Comparison of ENCODE assay signal across 8 mouse cellular contexts in the genomic region with DNA sequence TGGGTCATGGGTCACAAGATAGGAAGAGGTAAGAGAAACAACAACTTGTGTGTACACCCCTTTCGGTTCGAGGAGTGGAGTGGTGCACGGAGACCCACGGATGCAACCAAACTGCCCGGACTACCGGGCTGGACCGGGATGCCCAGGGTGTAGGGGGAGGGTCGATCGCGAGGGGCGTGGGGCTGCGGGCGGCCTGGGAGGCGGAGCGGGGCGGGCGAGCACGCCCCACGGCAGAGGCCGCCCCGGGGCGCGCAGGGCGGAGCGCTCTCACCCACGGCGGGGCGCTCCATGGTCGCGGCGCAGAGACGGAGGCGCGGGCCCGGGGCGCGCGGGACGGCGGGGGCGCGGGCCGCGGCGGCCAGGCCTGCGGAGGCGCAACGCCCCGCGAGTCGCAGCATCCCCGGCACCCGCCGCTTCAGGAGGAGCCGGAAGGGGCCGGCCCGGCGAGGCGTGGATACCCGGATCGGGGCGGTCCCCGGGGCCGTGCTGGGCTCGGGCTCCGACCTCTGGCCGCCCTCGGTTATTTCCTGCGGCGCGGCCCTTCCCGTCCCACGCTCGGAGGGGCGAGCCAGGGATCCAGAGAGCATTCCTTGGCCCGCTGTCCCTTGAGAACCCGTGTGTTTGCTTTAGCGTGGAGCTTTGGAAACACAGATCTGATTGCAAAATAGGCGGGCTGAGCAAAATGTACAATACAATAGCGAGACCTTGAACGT. TPM values are rescaled to one million over a fixed set of nuclear protein-coding genes. Genes with fewer than 3 reads are reported as not detected.
A peak's percentile ranks its signal among the peaks of the same experiment; 100 is the strongest.
DNase-seq lines count a peak whose midpoint lies in the region; ATAC-seq lines count a peak whose summit lies in the region.

No protein-coding gene starts in this region.

- intact Hi-C loops in gastrocnemius, postnatal 14 days (cut with DNase I; ENCODE audit: low total_unique reads), result no loop called here
- intact Hi-C loops in left cerebral cortex, postnatal 14 days (cut with DNase I), result loop anchor here (5.0 kb wide), 1 partner anchor 60 kb away; the partner anchor contains the start of gene Epb41l2

- DNase-seq in adrenal gland, adult 18-20 months (ENCODE audit: low spot score in 2 of 2), result peak; percentile 88 to 89
- peak; percentile 92 for DNase-seq in embryo, embryonic 11 days
- peak; percentile 95 for DNase-seq in gastrocnemius, postnatal 14 days
- peak; percentile 70 to 76 for DNase-seq in left cerebral cortex, postnatal 14 days (ENCODE audit: low spot score in 2 of 2)
- DNase-seq in right cerebral cortex, postnatal 14 days, result peak; percentile 82
- DNase-seq in urinary bladder, postnatal 25 days (ENCODE audit: low spot score), result peak; percentile 84

- peak; percentile 83 for ATAC-seq in inflammation-experienced regulatory T-cells, adult 6 months
- peak; percentile 50 for ATAC-seq in megakaryocyte-erythroid progenitor cell, adult 5-6 weeks (replicated peaks; ENCODE audit: low FRiP score, low TSS enrichment, poor library complexity, severe bottlenecking)

RNA-seq across cellular contexts. Expression of gene Akap7, which starts 10.9 kb away (rescaled TPM):
- total RNA-seq in adrenal gland, adult 18-20 months (2021), result 10 to 100 TPM; 64.9 to 65.4 TPM
- total RNA-seq in gastrocnemius, postnatal 14 days (2021), result 10 to 100 TPM; 36.8 to 41.5 TPM
- polyA plus RNA-seq in inflammation-experienced regulatory T-cells, adult 6 months (2017; shearing (Covaris generic)), result 1 to 10 TPM; 1.5 to 5.7 (median 3.0) TPM
- total RNA-seq in left cerebral cortex, postnatal 14 days (2021), result 10 to 100 TPM; 79.5 to 81.7 TPM
- 7.4 and 21.6 TPM in 2 replicates for total RNA-seq in megakaryocyte-erythroid progenitor cell, adult 5-6 weeks (2014; fragmentation: Nextera tagmentation)
- total RNA-seq in megakaryocyte-erythroid progenitor cell, adult 5-6 weeks (2017), result 10.1 and 24.6 TPM in 2 replicates

Comparison
In these comparisons a context has a peak if more than half of its experiments do, and no peak if none do; other contexts are left out.
1. Peak in every context shown above with its lines: DNase-seq and ATAC-seq.